Mouse (Mus musculus): Measurements from ENCODE around the gene Smg8. TPM values are rescaled to one million over a fixed set of nuclear protein-coding genes. Genes with fewer than 3 reads are reported as not detected.

The Smg8 gene
- total and polyA plus RNA-seq, 3 experiments: 5.2 to 25.0 (median 15.6) TPM

- no peak for DNase-seq
Observed at GRCm38 (mm10) chr11:87046968-87047367, 39.6 kb downstream of the Smg8 start.

GRCm38 (mm10) chr11:87043052-87043451, 43.5 kb downstream of the Smg8 start:
- DNase-seq: no peak

GRCm38 (mm10) chr11:87039307-87039963, 47.1 kb downstream of the Smg8 start:
- peak; percentile 67 for DNase-seq

- DNase-seq: no peak
Observed at GRCm38 (mm10) chr11:87036180-87036579, 50.4 kb downstream of the Smg8 start.

- DNase-seq: no peak
Observed at GRCm38 (mm10) chr11:87028212-87028611, 58.4 kb downstream of the Smg8 start.

Small RNA genes within 50 kb of the gene (microRNA-seq; reads per million reads assigned to microRNA genes)
- 41.8 to 104 reads per million in 2 experiments for gene Mir301

Other genes starting within 250 kb of the Smg8 start
- 10 to 100 TPM; 21.6 to 32.2 TPM for gene Ypel2, start 93.1 kb downstream of the Smg8 start, total RNA-seq (2021)
- gene Ypel2, start 93.1 kb downstream of the Smg8 start, polyA plus RNA-seq (2012; rRNA removed): 13.1 and 16.2 TPM in 2 replicates
- 1 to 10 TPM; 3.1 to 6.4 TPM for gene Gdpd1, start 12.7 kb downstream of the Smg8 start, total RNA-seq (2021)
- gene Gdpd1, start 12.7 kb downstream of the Smg8 start, polyA plus RNA-seq (2012; rRNA removed): 0.95 and 1.1 TPM in 2 replicates
- gene Prr11, start 21.9 kb upstream of the Smg8 start, total RNA-seq (2021): 1 to 10 TPM in 1 of 2 experiments, under 1 TPM in 1; 0.95 to 1.0 TPM
- gene Prr11, start 21.9 kb upstream of the Smg8 start, polyA plus RNA-seq (2012; rRNA removed): 0.04 and 0.21 TPM in 2 replicates
- gene Ska2, start 22.5 kb upstream of the Smg8 start, total RNA-seq (2021): 1 to 10 TPM; 4.6 to 6.7 TPM
- gene Ska2, start 22.5 kb upstream of the Smg8 start, polyA plus RNA-seq (2012; rRNA removed): 0.90 and 0.94 TPM in 2 replicates
- 10 to 100 TPM; 13.4 to 16.6 TPM for gene Trim37, start 40.3 kb upstream of the Smg8 start, total RNA-seq (2021)
- gene Trim37, start 40.3 kb upstream of the Smg8 start, polyA plus RNA-seq (2012; rRNA removed): 1.2 and 1.9 TPM in 2 replicates